Mouse (Mus musculus) lung, adult 2 months (tissue): Measurements from ENCODE around the gene Tarbp1.

Experiments
- CTCF ChIP-seq: fragments of 200-500 bp; IDR thresholded peaks from 2 replicates; pipeline ENCODE4 v1.5.1; 2011; ENCODE audit warnings: mild to moderate bottlenecking, low read length, control low read depth; ENCODE audit not compliant: insufficient read depth
- POLR2A ChIP-seq: fragments of 200-500 bp; IDR thresholded peaks from 2 replicates; pipeline ENCODE4 v1.6.1; 2011; ENCODE audit warnings: low read depth, mild to moderate bottlenecking, control low read depth, low read length, borderline replicate concordance; ENCODE audit errors: extremely low read depth

GRCm38 (mm10) chr8:126504492-126505182 is 29.8 kb upstream of the Tarbp1 start:
- TF ChIP-seq CTCF: no peak
- TF ChIP-seq POLR2A: no peak
